Mouse (Mus musculus) CH12.LX (cell line): ENCODE measurements around the gene Ugt2b34.

Experiments
- CHD1 ChIP-seq: IDR thresholded peaks from 2 replicates; pipeline ENCODE4 v1.6.1; 2012; ENCODE audit warnings: low read depth, low read length, improper control_type of control experiment, inconsistent platforms
- ELF1 ChIP-seq: IDR thresholded peaks from 2 replicates; pipeline ENCODE4 v1.6.1; 2014; ENCODE audit warnings: low read depth, mild to moderate bottlenecking, inconsistent platforms, low read length, improper control_type of control experiment
- EP300 ChIP-seq: IDR thresholded peaks from 2 replicates; pipeline ENCODE4 v1.6.1; 2011; ENCODE audit warnings: low read length, improper control_type of control experiment
- MAX ChIP-seq: IDR thresholded peaks from 2 replicates; pipeline ENCODE4 v1.6.1; 2011; ENCODE audit warnings: low read length, improper control_type of control experiment
- POLR2A ChIP-seq: IDR thresholded peaks from 2 replicates; pipeline ENCODE4 v1.6.1; 2011; ENCODE audit warnings: low read depth, mild to moderate bottlenecking, improper control_type of control experiment, low read length
- RCOR1 ChIP-seq: conservative IDR thresholded peaks from 2 replicates; pipeline ENCODE4 v1.6.1; 2012; ENCODE audit warnings: low read depth, mild to moderate bottlenecking, inconsistent platforms, low read length, improper control_type of control experiment

- no peak for TF ChIP-seq MAX
- TF ChIP-seq ELF1: no peak
- TF ChIP-seq EP300: no peak
- TF ChIP-seq POLR2A: no peak
- no peak for TF ChIP-seq CHD1
- no peak for TF ChIP-seq RCOR1
Observed at GRCm38 (mm10) chr5:86910770-86911169, 4.0 kb upstream of the Ugt2b34 start.
